Mouse (Mus musculus) lung, embryonic 16.5 days (tissue): ENCODE data around the gene Gm20843. TPM values are rescaled to one million over a fixed set of nuclear protein-coding genes. Genes with fewer than 3 reads are reported as not detected.
"Not testable (repeated sequence)": the region's sequence is repeated elsewhere in the genome, so short reads cannot be mapped to it uniquely, and the experiment has no call there.

Experiments used
- ATAC-seq: fragments of 200-750 bp; cut with Nextera tagmentation; 2 replicates; pipeline ENCODE4 v1.8.0; 2017; ENCODE audit warnings: low read depth, mild to moderate bottlenecking, moderate library complexity
- H3K27ac ChIP-seq: fragments of 300-500 bp; sonication (generic); 2 replicates; pipeline ENCODE4 v1.5.1; 2014; ENCODE audit warnings: mild to moderate bottlenecking, control low read depth, low read length
- H3K27me3 ChIP-seq: fragments of 300-500 bp; sonication (generic); 2 replicates; pipeline ENCODE4 v1.6.1; 2014; ENCODE audit warnings: low read depth, low read length, mixed read lengths; ENCODE audit not compliant: control insufficient read depth, insufficient read depth
- H3K36me3 ChIP-seq: fragments of 300-500 bp; sonication (generic); 2 replicates; pipeline ENCODE4 v1.6.1; 2014; ENCODE audit warnings: low read length; ENCODE audit not compliant: control insufficient read depth, insufficient read depth
- H3K4me1 ChIP-seq: fragments of 300-500 bp; sonication (generic); replicated peaks from 2 replicates; pipeline ENCODE4 v1.6.1; 2014; ENCODE audit warnings: low read length, mixed read lengths; ENCODE audit not compliant: control insufficient read depth, insufficient read depth
- H3K4me2 ChIP-seq: fragments of 300-500 bp; sonication (generic); 2 replicates; pipeline ENCODE4 v1.6.1; 2014; ENCODE audit warnings: low read depth, low read length, control low read depth
- H3K4me3 ChIP-seq: fragments of 300-500 bp; sonication (generic); 2 replicates; pipeline ENCODE4 v1.5.1; 2014; ENCODE audit warnings: mild to moderate bottlenecking, low read length, control low read depth
- H3K9ac ChIP-seq: fragments of 300-500 bp; sonication (generic); 2 replicates; pipeline ENCODE4 v1.6.1; 2014; ENCODE audit warnings: low read length, control low read depth
- H3K9me3 ChIP-seq: fragments of 300-500 bp; sonication (generic); 2 replicates; pipeline ENCODE4 v1.6.1; 2016; ENCODE audit warnings: low read length; ENCODE audit not compliant: control insufficient read depth
- WGBS: fragments of 180-500 bp; shearing (Covaris S2); extraction: QIAGEN DNeasy Blood & Tissue Kit; methylation state at CpG from one replicate; pipeline ENCODE4 v1.1.7; 2014; 5-methylcytosine and 5-hydroxymethylcytosine counted together
- polyA plus RNA-seq: library from polyadenylated mRNA; unstranded; fragments of >200 nt; fragmentation: Nextera tagmentation; extraction: Ambion mirVana; gene quantifications from 2 replicates; pipeline ENCODE4 v1.2.1, GENCODE M21; 2015

The Gm20843 gene
- not detected in 2 replicates for polyA plus RNA-seq

DNA sequence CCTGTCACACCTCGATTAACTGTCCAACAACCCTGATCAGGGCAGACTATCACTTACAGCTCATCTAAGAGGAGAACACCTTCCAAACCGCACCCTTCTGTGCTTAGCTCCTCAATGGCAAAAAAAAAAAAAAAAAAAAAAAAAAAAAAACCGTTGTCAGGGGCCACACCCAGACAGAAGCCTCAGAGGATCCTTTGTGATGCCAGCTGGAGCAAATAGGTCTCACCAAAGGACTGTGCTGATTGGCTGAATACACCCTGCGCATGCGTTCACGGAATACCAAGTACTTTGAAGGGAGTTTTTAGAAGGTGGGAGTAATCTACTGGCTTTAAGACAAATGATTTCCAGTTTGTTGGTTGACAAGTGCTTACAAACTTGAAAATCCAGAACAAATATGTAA, at the start of gene Gm20843:
TSS of gene Gm20843 (minus strand) at position 101 of the 400 bp plus-strand sequence.
- H3K36me3 ChIP-seq, H3K4me1 ChIP-seq, H3K27ac ChIP-seq, H3K9me3 ChIP-seq, H3K4me2 ChIP-seq, H3K27me3 ChIP-seq, H3K4me3 ChIP-seq, H3K9ac ChIP-seq, ATAC-seq: not testable (repeated sequence)
- whole genome bisulfite sequencing = no CpG with 5 or more reads among the region's 6 CpGs
